In the genomic region with DNA sequence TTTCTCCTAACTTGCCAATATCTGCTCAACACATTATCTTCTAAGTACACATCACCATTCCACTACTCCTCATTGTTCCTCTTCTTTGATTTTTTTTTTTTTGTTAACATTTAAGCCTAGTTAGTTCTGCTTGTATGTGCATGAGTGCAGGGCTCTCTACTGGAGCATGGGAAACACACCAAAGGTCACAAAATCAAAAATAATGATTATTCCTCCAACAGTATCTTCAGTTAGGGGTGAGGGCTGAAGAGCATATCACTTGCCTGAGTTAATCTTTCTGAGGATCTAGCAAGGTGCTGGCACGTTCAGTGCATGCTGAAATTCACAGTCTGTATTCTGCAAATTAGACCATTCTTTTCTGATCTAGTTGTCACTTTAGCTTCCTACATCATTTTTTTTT, we compare ENCODE assay signal across 21 mouse cellular contexts.
DNase-seq lines count a peak whose midpoint lies in the region; ATAC-seq and TF ChIP-seq lines count a peak whose summit lies in the region.
"Had no signal": no experiment of that assay in that cellular context is flagged by ENCODE, and none has a peak within 500 bp of the region (broad histone marks: within the 10 kb centered on the region; RNA-seq: fewer than 3 reads in every experiment).

No protein-coding gene starts in this region.

- no peaks in the 10 kb centered on the region for H3K36me3 ChIP-seq in kidney, adult 2 months (ENCODE audit: control insufficient read depth, insufficient read depth, low read length)
- no peaks in the 10 kb centered on the region for H3K36me3 ChIP-seq in kidney, embryonic 14.5 days (ENCODE audit: control insufficient read depth, insufficient read depth, low read length)
- H3K36me3 ChIP-seq: G1E had no signal

- H3K4me2 ChIP-seq in kidney, embryonic 14.5 days (replicated peaks; ENCODE audit: low read depth, low read length): no peak overlapping the region

- peak; percentile 61 for DNase-seq in kidney, adult 2 months
- no peak for DNase-seq in kidney, postnatal 25 days
- peak; percentile 22 to 29 for DNase-seq in kidney, adult 8-10 months
- no peak for DNase-seq in kidney, postnatal 10 days
- peak; percentile 76 for DNase-seq in kidney, adult 9 months
- DNase-seq: adrenal gland, adult 2 months; adrenal gland, adult 8-10 months; adrenal gland, postnatal 10 days; adrenal gland, postnatal 14 days; adrenal gland, postnatal 25 days; adrenal gland, postnatal 36 days; B cell, adult 2 months; cerebellum, adult 11 months; cerebellum, adult 11-12 months; cerebellum, adult 18-20 months had no signal

- H3K4me3 ChIP-seq in kidney, adult 2 months (ENCODE audit: insufficient read depth, low read depth, low read length): no peak overlapping the region
- H3K4me3 ChIP-seq in kidney, embryonic 14.5 days (ENCODE audit: low read length): no peak overlapping the region

- no peak for TF ChIP-seq CTCF in kidney, adult 2 months (conservative IDR thresholded peaks at IDR 0.05; ENCODE audit: insufficient read depth, insufficient read length, low read depth, low read length)

- no peak for TF ChIP-seq POLR2A in kidney, adult 2 months (IDR thresholded peaks at IDR 0.05; ENCODE audit: low read depth, low read length)

- no peak for ATAC-seq in kidney, embryonic 14.5 days (ENCODE audit: low FRiP score, low TSS enrichment)
- ATAC-seq: activated CD4-positive, CD25-positive, alpha-beta regulatory T cell, adult 4 months; CD4-positive, CD25-positive, alpha-beta regulatory T cell, adult 4 months; Patski had no signal

- 60% methylated on average over 1 of the region's 1 CpGs for WGBS in kidney, adult 2 months
- 65% methylated on average over 1 of the region's 1 CpGs for WGBS in kidney, embryonic 14.5 days

- no peak overlapping the region for H3K27ac ChIP-seq in kidney, adult 2 months (ENCODE audit: insufficient read depth, low read depth, low read length)
- H3K27ac ChIP-seq in kidney, embryonic 14.5 days (ENCODE audit: low read depth, low read length): no peak overlapping the region

- H3K9ac ChIP-seq in kidney, embryonic 14.5 days (ENCODE audit: low read depth, low read length): no peak overlapping the region

- no peaks in the 10 kb centered on the region for H3K9me3 ChIP-seq in kidney, embryonic 14.5 days (ENCODE audit: control insufficient read depth, low read length)

- H3K4me1 ChIP-seq in kidney, adult 2 months (ENCODE audit: control insufficient read depth, insufficient read depth, low read length): peaks cover 2% of the 10 kb centered on the region; the same call in 1 of the 2 replicates
- no peaks in the 10 kb centered on the region for H3K4me1 ChIP-seq in kidney, embryonic 14.5 days (ENCODE audit: control insufficient read depth, insufficient read depth, low read length)

- H3K27me3 ChIP-seq in kidney, adult 2 months (replicated peaks; ENCODE audit: control insufficient read depth, insufficient read depth, low read length): no peaks in the 10 kb centered on the region
- H3K27me3 ChIP-seq in kidney, embryonic 14.5 days (ENCODE audit: control insufficient read depth, insufficient read depth, low read length): no peaks in the 10 kb centered on the region
- H3K27me3 ChIP-seq: CH12.LX, Patski had no signal

Comparison
In these comparisons a context has a peak if more than half of its experiments do, and no peak if none do; other contexts are left out.
1. DNase-seq: peak in kidney, adult 2 months (single experiment), kidney, adult 8-10 months (2 of 2) and kidney, adult 9 months (single experiment); none in kidney, postnatal 25 days (0 of 2) and kidney, postnatal 10 days (single experiment).